Mouse (Mus musculus): Measurements from ENCODE around the gene Foxp2. TPM values are rescaled to one million over a fixed set of nuclear protein-coding genes. Genes with fewer than 3 reads are reported as not detected.

Gene Foxp2
- polyA plus RNA-seq, 1 experiment = 5.1 TPM

DNA sequence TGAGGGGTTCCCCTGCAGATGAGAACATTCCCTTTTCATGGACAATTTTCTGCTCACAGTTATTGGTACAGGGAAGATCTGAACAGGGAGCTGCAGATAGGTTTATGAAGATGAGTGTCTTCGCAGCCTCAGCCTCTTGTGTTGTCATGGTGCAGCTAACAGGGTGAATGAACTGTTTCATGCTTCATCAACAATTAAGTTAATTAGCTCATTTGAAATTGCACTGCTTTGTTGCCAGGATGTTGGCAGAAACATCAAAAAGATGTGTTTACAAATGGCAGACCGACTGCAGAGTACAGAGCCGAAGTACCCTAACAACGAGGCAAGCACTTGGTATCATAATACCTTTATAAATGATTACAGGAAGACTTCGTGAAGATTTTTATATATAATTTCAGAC, 496.3 kb downstream of the Foxp2 start:
- no peaks in the 10 kb centered on the region for H3K27me3 ChIP-seq (ENCODE audit: control insufficient read depth, insufficient read depth, low read length)
- no peaks in the 10 kb centered on the region for H3K4me1 ChIP-seq (ENCODE audit: control insufficient read depth, insufficient read depth, low read length)
- H3K4me3 ChIP-seq (replicated peaks; ENCODE audit: insufficient read depth, low read depth, low read length) = no peak overlapping the region
- 30% methylated on average over 5 of the region's 5 CpGs for WGBS
- TF ChIP-seq CTCF (IDR thresholded peaks at IDR 0.05; ENCODE audit: borderline replicate concordance, insufficient read depth, low read depth, low read length) (no peak), POLR2A (IDR thresholded peaks at IDR 0.05; ENCODE audit: borderline replicate concordance, insufficient read depth, low read length) (no peak)
- DNase-seq = no peak
- H3K27ac ChIP-seq (ENCODE audit: insufficient read depth, low read length) = no peak overlapping the region

DNA sequence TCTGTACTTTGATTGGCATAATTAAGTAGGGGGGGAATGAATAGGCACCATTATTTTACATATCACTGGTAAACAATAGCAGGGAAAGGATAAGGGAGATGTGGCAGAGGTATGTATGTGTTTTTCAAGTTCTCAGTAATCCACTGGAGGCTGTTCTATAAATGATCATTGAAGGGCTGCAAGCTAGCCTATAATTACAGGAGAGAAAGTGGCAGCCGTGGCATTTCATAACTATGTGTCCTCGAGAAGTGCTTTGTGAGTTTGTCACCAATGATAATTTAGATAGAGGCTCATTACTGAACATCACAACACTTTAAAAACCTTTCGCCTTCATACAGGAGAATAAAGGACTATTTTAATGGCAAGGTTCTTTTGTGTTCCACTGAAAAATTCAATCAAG, 500.0 kb downstream of the Foxp2 start:
- Histone ChIP-seq H3K27ac (ENCODE audit: insufficient read depth, low read length) (no peak overlapping the region), H3K4me3 (replicated peaks; ENCODE audit: insufficient read depth, low read depth, low read length) (no peak overlapping the region), H3K4me1 (ENCODE audit: control insufficient read depth, insufficient read depth, low read length) (no peaks in the 10 kb centered on the region), H3K27me3 (ENCODE audit: control insufficient read depth, insufficient read depth, low read length) (no peaks in the 10 kb centered on the region)
- no peak for TF ChIP-seq CTCF (IDR thresholded peaks at IDR 0.05; ENCODE audit: borderline replicate concordance, insufficient read depth, low read depth, low read length)
- no peak for TF ChIP-seq POLR2A (IDR thresholded peaks at IDR 0.05; ENCODE audit: borderline replicate concordance, insufficient read depth, low read length)
- DNase-seq = no peak
- WGBS = 96% methylated on average over 3 of the region's 3 CpGs

DNA sequence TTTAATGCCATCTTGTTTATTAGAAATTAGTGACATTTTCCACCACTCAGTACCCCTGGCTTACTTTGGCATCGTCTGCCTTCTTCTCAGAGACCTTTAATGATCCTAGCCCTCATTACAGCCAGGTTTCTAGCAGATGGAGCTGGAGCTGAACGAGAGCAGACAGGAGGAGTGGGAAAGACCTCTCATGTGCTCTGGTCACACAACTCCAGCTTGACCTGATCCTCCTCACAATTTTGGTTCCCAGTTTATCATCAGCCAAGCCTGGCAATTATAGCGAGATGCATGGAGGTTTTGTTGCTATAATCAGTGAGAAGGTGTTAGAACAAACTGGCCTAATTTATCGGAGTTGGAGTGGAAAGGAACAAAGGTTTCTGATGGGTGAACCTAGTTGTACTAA, 500.9 kb downstream of the Foxp2 start:
- 64% methylated on average over 4 of the region's 4 CpGs for WGBS
- no peak for TF ChIP-seq CTCF (IDR thresholded peaks at IDR 0.05; ENCODE audit: borderline replicate concordance, insufficient read depth, low read depth, low read length)
- no peak for TF ChIP-seq POLR2A (IDR thresholded peaks at IDR 0.05; ENCODE audit: borderline replicate concordance, insufficient read depth, low read length)
- Histone ChIP-seq H3K4me3 (replicated peaks; ENCODE audit: insufficient read depth, low read depth, low read length) (no peak overlapping the region), H3K27ac (ENCODE audit: insufficient read depth, low read length) (no peak overlapping the region), H3K4me1 (ENCODE audit: control insufficient read depth, insufficient read depth, low read length) (no peaks in the 10 kb centered on the region), H3K27me3 (ENCODE audit: control insufficient read depth, insufficient read depth, low read length) (no peaks in the 10 kb centered on the region)
- DNase-seq = no peak

- no peak overlapping the region for H3K27ac ChIP-seq (ENCODE audit: insufficient read depth, low read length)
- no peak overlapping the region for H3K4me3 ChIP-seq (replicated peaks; ENCODE audit: insufficient read depth, low read depth, low read length)
- no peak for TF ChIP-seq POLR2A (IDR thresholded peaks at IDR 0.05; ENCODE audit: borderline replicate concordance, insufficient read depth, low read length)
- no peak for TF ChIP-seq CTCF (IDR thresholded peaks at IDR 0.05; ENCODE audit: borderline replicate concordance, insufficient read depth, low read depth, low read length)
- no peaks in the 10 kb centered on the region for H3K27me3 ChIP-seq (ENCODE audit: control insufficient read depth, insufficient read depth, low read length)
- DNase-seq = no peak
- H3K4me1 ChIP-seq (ENCODE audit: control insufficient read depth, insufficient read depth, low read length) = no peaks in the 10 kb centered on the region
- 44% methylated on average over 4 of the region's 4 CpGs for WGBS
These were observed 514.0 kb downstream of the Foxp2 start for GRCm38 (mm10) chr6:15415099-15415498.

DNA sequence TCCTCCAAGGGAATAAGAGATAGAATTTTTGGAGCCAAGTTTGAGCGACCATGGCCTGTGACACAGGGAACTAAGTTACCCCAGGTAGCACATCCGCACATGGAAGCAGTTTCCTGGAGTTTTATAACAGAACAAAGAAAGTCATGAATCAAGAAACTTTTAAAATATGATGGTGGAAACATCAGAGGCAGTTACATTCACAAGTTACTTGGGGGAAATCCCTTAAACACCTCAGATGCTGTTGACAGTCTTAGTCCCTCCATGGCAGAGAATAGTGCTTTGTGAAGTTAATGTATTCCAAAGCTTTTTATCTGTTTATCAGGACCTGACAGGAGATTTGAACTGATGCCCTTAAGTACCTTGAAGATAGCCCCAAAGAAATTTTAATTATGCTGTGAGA, 558.6 kb downstream of the Foxp2 start:
- no peaks in the 10 kb centered on the region for H3K27me3 ChIP-seq (ENCODE audit: control insufficient read depth, insufficient read depth, low read length)
- DNase-seq = no peak
- H3K4me1 ChIP-seq (ENCODE audit: control insufficient read depth, insufficient read depth, low read length) = no peaks in the 10 kb centered on the region
- TF ChIP-seq POLR2A (IDR thresholded peaks at IDR 0.05; ENCODE audit: borderline replicate concordance, insufficient read depth, low read length) (no peak), CTCF (IDR thresholded peaks at IDR 0.05; ENCODE audit: borderline replicate concordance, insufficient read depth, low read depth, low read length) (no peak)
- 92% methylated on average over 2 of the region's 2 CpGs for WGBS
- no peak overlapping the region for H3K27ac ChIP-seq (ENCODE audit: insufficient read depth, low read length)
- no peak overlapping the region for H3K4me3 ChIP-seq (replicated peaks; ENCODE audit: insufficient read depth, low read depth, low read length)

DNA sequence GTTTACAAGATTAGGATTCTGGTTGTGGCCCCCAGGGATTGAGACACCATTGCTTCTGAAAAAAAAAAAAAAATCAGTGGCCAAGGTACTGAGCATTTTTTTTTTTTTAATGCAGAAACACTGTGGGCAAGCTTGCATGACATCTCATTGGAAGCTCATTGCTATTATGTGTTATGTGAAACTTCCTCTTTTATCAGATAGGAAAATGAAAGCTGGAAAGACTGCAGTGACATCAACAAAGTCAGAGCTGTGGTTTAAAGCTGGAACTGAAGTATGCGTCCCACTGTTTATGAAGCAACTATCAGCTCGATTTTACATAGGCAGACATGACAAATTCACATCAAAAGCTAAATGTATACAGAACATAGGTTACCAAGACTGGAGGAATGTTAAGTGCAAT, 562.2 kb downstream of the Foxp2 start:
- WGBS = 84% methylated on average over 2 of the region's 2 CpGs

DNA sequence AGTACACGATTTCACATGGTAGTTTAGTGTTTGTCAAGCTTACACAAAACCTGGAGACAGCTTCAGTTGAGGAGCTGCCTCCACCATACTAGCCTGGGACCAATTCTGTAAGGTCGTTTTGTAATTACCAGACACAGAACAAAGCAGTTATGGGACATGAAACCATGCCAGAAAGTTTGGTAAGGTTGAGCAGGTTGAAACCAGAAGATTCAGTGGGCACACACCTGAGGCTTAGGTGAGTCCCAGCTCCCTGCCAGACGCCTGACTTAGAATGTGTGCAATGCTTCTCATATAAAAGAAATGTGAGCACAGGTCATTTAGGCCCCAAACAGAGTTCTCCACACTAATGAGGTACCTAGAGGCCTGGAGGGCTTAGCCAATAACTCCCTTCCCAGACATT, 564.3 kb downstream of the Foxp2 start:
- H3K27ac ChIP-seq (ENCODE audit: insufficient read depth, low read length) = no peak overlapping the region
- no peaks in the 10 kb centered on the region; the same call in 1 of the 2 replicates for H3K27me3 ChIP-seq (ENCODE audit: control insufficient read depth, insufficient read depth, low read length)
- WGBS = 82% methylated on average over 3 of the region's 3 CpGs
- no peaks in the 10 kb centered on the region for H3K4me1 ChIP-seq (ENCODE audit: control insufficient read depth, insufficient read depth, low read length)
- no peak overlapping the region for H3K4me3 ChIP-seq (replicated peaks; ENCODE audit: insufficient read depth, low read depth, low read length)
- TF ChIP-seq CTCF (IDR thresholded peaks at IDR 0.05; ENCODE audit: borderline replicate concordance, insufficient read depth, low read depth, low read length) (no peak), POLR2A (IDR thresholded peaks at IDR 0.05; ENCODE audit: borderline replicate concordance, insufficient read depth, low read length) (no peak)
- DNase-seq = no peak

More for the DNA sequence above, 562.2 kb downstream of the Foxp2 start:
- no peaks in the 10 kb centered on the region; the same call in 1 of the 2 replicates for H3K27me3 ChIP-seq (ENCODE audit: control insufficient read depth, insufficient read depth, low read length)
- TF ChIP-seq CTCF (IDR thresholded peaks at IDR 0.05; ENCODE audit: borderline replicate concordance, insufficient read depth, low read depth, low read length) (no peak), POLR2A (IDR thresholded peaks at IDR 0.05; ENCODE audit: borderline replicate concordance, insufficient read depth, low read length) (no peak)
- no peak overlapping the region for H3K4me3 ChIP-seq (replicated peaks; ENCODE audit: insufficient read depth, low read depth, low read length)
- DNase-seq = no peak
- no peaks in the 10 kb centered on the region for H3K4me1 ChIP-seq (ENCODE audit: control insufficient read depth, insufficient read depth, low read length)
- H3K27ac ChIP-seq (ENCODE audit: insufficient read depth, low read length) = no peak overlapping the region

- no peak for DNase-seq
- no peak overlapping the region for H3K27ac ChIP-seq (ENCODE audit: insufficient read depth, low read length)
- H3K27me3 ChIP-seq (ENCODE audit: control insufficient read depth, insufficient read depth, low read length) = no peaks in the 10 kb centered on the region; the same call in 1 of the 2 replicates
- H3K4me3 ChIP-seq (replicated peaks; ENCODE audit: insufficient read depth, low read depth, low read length) = no peak overlapping the region
- no peaks in the 10 kb centered on the region for H3K4me1 ChIP-seq (ENCODE audit: control insufficient read depth, insufficient read depth, low read length)
- TF ChIP-seq POLR2A (IDR thresholded peaks at IDR 0.05; ENCODE audit: borderline replicate concordance, insufficient read depth, low read length) = no peak
- no peak for TF ChIP-seq CTCF (IDR thresholded peaks at IDR 0.05; ENCODE audit: borderline replicate concordance, insufficient read depth, low read depth, low read length)
- WGBS = 65% methylated on average over 1 of the region's 1 CpGs
These were observed 565.5 kb downstream of the Foxp2 start for GRCm38 (mm10) chr6:15466634-15467033.

Measured in cerebellum, adult 2 months (tissue).